Mouse (Mus musculus): ENCODE measurements at regions not wholly inside any gene's neighbourhood (a gene's known extent, or its start where the extent isn't known, plus 50 kb on each side); places are given as distances from the start of the nearest gene placed in this dataset.
A peak's percentile ranks its signal among the peaks of the same experiment; 100 is the strongest.

DNA sequence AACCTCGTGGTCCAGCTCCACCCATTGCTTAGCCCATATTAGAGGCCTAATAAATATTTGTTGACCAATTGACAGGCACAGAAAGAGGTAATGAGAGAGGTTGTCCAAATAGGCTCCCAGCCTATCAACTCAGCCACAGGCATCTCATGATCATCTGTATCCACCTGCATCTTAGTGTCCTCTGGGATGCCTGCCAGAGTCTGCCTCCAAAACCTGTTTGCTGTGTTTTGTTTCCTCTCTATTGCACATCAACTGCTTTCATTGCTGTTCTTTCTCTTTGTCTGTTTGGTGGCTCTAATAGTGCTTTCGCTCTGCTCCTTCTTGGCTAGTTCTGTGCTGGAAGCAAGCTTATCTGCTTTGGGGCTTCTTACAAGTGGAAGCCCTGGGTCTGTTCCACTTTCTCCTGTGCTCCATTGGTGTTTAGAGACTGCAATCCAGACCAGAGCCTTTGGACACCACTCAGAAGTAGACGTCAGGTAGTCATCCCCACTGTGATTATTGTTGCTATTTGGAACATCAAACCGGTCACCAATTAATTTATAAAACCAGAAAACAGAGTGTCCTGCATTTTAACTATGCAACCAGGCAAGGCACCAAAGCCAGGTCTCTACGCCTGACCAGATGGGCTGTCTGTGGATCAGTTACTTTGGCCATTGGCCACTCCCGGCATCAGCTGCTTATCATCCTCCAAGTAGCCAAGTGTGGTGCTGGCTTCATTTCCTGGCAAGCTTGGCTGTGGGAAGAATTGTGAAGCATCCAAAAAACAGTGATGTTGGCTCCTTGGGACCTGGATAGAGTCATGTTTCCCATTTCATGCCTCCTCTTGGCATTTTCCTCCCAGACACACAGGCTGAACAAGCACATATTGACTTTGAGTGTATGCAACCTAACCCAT, 74.5 kb upstream of the Hs3st4 start:
- peak; percentile 39 to 53 for DNase-seq (ENCODE audit: low spot score in 2 of 2)

- DNase-seq (ENCODE audit: low spot score in 2 of 2) = no peak
Observed at GRCm38 (mm10) chr7:123921461-123921860, 61.2 kb upstream of the Hs3st4 start.

DNA sequence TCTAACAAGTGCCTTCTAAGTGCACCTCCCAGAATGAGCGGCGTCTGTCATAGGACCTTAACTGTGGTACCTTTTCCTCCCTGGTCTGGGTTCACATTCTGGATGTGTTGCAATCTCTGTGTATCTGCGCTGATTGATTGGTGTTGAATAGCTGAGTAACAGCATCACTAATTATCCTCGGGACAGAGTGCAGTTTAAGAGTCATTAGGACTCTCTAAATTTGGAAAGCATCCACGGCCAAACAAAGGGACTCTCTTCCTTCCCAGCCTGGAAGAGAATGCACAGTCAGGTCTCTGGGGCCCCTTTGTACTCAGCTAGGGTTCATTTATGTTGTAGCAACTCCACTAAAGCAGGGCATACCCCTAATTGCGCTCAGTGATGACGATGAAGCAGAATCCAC, 50.2 kb upstream of the Hs3st4 start:
- no peak for DNase-seq (ENCODE audit: low spot score in 2 of 2)

Data from right cerebral cortex, postnatal 10 days (tissue).